Mouse (Mus musculus) neural tube, embryonic 14.5 days (tissue): ENCODE data around the gene Btbd9. TPM values are rescaled to one million over a fixed set of nuclear protein-coding genes. Genes with fewer than 3 reads are reported as not detected.

ENCODE experiments used
- ATAC-seq: fragments of 200-750 bp; cut with Nextera tagmentation; 2 replicates; pipeline ENCODE4 v1.8.0; 2017; ENCODE audit warnings: low read depth, mild to moderate bottlenecking, moderate TSS enrichment, moderate library complexity
- H3K27ac ChIP-seq: fragments of 300-500 bp; sonication (generic); 2 replicates; pipeline ENCODE4 v1.5.1; 2014; ENCODE audit warnings: low read depth, mild to moderate bottlenecking, control low read depth, low read length, moderate library complexity, mixed read lengths
- H3K27me3 ChIP-seq: fragments of 300-500 bp; sonication (generic); 2 replicates; pipeline ENCODE4 v1.6.1; 2014; ENCODE audit warnings: low read length; ENCODE audit not compliant: control insufficient read depth, insufficient read depth
- H3K36me3 ChIP-seq: fragments of 300-500 bp; sonication (generic); 2 replicates; pipeline ENCODE4 v1.6.1; 2014; ENCODE audit warnings: low read length, mixed read lengths; ENCODE audit not compliant: control insufficient read depth, insufficient read depth
- H3K4me1 ChIP-seq: fragments of 300-500 bp; sonication (generic); 2 replicates; pipeline ENCODE4 v1.6.1; 2014; ENCODE audit warnings: low read length; ENCODE audit not compliant: control insufficient read depth, insufficient read depth
- H3K4me2 ChIP-seq: fragments of 300-500 bp; sonication (generic); 2 replicates; pipeline ENCODE4 v1.6.1; 2014; ENCODE audit warnings: mild to moderate bottlenecking, low read depth, low read length, control low read depth
- H3K4me3 ChIP-seq: fragments of 300-500 bp; sonication (generic); 2 replicates; pipeline ENCODE4 v1.5.1; 2014; ENCODE audit warnings: low read depth, low read length, control low read depth, mixed read lengths
- H3K9ac ChIP-seq: fragments of 300-500 bp; sonication (generic); replicated peaks from 2 replicates; pipeline ENCODE4 v1.6.1; 2014; ENCODE audit warnings: low read depth, mild to moderate bottlenecking, control low read depth, low read length, mixed read lengths
- H3K9me3 ChIP-seq: fragments of 300-500 bp; sonication (generic); 2 replicates; pipeline ENCODE4 v1.6.1; 2016; ENCODE audit warnings: low read length; ENCODE audit not compliant: control insufficient read depth
- WGBS: fragments of 180-500 bp; shearing (Covaris S2); extraction: QIAGEN DNeasy Blood & Tissue Kit; methylation state at CpG from one replicate; pipeline ENCODE4 v1.1.7; 2014; 5-methylcytosine and 5-hydroxymethylcytosine counted together
- polyA plus RNA-seq: library from polyadenylated mRNA; unstranded; fragments of >200 nt; fragmentation: Nextera tagmentation; extraction: Ambion mirVana; gene quantifications from 2 replicates; pipeline ENCODE4 v1.2.1, GENCODE M21; 2014

Gene Btbd9
- polyA plus RNA-seq, 1 experiment from 2014 or later, result 130 TPM

- Histone ChIP-seq H3K27me3 (no peaks in the 10 kb centered on the region), H3K4me3 (no peak overlapping the region), H3K36me3 (no peaks in the 10 kb centered on the region), H3K9ac (no peak overlapping the region), H3K4me1 (peaks cover 61% of the 10 kb centered on the region), H3K27ac (no peak overlapping the region), H3K4me2 (no peak overlapping the region), H3K9me3 (no peaks in the 10 kb centered on the region)
- ATAC-seq, result no peak
- 86% methylated on average over 26 of the region's 26 CpGs for WGBS
These were observed 383.8 kb downstream of the Btbd9 start for GRCm38 (mm10) chr17:30192416-30193005.

DNA sequence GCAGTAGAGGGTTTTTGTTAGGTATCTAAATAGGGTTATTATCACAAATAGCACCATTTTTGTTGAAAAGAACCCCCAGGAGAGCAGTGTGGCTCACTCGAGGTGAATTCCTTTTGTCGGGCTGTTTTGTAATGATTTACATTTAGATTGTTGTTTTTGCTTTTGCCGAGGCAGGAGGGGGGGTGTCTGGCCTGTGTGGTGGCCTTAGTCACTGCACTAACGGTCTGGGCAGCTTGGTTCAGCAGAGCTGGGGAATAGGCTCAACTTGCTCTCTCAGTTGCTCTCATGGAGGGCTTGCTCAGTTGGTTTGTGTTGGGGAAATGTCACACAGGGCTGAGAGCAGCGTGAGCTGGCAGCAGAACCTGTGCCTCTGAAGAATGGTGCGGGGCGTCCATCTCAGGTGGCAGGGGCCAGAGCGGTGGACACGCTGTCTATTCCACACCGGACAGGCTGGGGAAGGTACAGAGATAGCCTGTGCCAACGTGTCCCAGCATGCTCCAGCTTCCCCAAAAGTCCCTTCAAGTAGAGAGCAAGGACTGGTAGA, 385.1 kb downstream of the Btbd9 start:
- H3K36me3 ChIP-seq, result no peaks in the 10 kb centered on the region
- no peak overlapping the region for H3K27ac ChIP-seq
- no peak overlapping the region for H3K9ac ChIP-seq
- no peak for ATAC-seq
- no peaks in the 10 kb centered on the region for H3K27me3 ChIP-seq
- no peak overlapping the region for H3K4me2 ChIP-seq
- no peak overlapping the region for H3K4me3 ChIP-seq
- 65% methylated on average over 11 of the region's 11 CpGs for WGBS
- H3K9me3 ChIP-seq, result no peaks in the 10 kb centered on the region
- H3K4me1 ChIP-seq, result peaks cover 57% of the 10 kb centered on the region

GRCm38 (mm10) chr17:30188031-30188981, 388.0 kb downstream of the Btbd9 start:
- Histone ChIP-seq H3K9me3 (no peaks in the 10 kb centered on the region), H3K27ac (peak overlapping the region; percentile 74), H3K4me2 (peak overlapping the region; percentile 21; the same call in 1 of the 2 replicates), H3K36me3 (no peaks in the 10 kb centered on the region), H3K27me3 (no peaks in the 10 kb centered on the region), H3K4me1 (peaks cover 37% of the 10 kb centered on the region), H3K9ac (no peak overlapping the region), H3K4me3 (no peak overlapping the region)
- 12% methylated on average over 20 of the region's 20 CpGs for WGBS
- ATAC-seq, result peak; percentile 69; the same call in 1 of the 2 replicates

- Histone ChIP-seq H3K4me1 (peaks cover 37% of the 10 kb centered on the region), H3K9ac (no peak overlapping the region), H3K36me3 (no peaks in the 10 kb centered on the region), H3K9me3 (no peaks in the 10 kb centered on the region), H3K4me2 (peak overlapping the region; percentile 21; the same call in 1 of the 2 replicates), H3K27me3 (no peaks in the 10 kb centered on the region), H3K27ac (peak overlapping the region; percentile 74), H3K4me3 (no peak overlapping the region)
- 29% methylated on average over 5 of the region's 5 CpGs for WGBS
- no peak for ATAC-seq
These were observed 388.7 kb downstream of the Btbd9 start for GRCm38 (mm10) chr17:30187581-30187980.

- no peak overlapping the region for H3K4me3 ChIP-seq
- WGBS, result 98% methylated on average over 6 of the region's 6 CpGs
- H3K4me1 ChIP-seq, result peaks cover 37% of the 10 kb centered on the region
- no peak for ATAC-seq
- no peak overlapping the region for H3K9ac ChIP-seq
- no peaks in the 10 kb centered on the region for H3K36me3 ChIP-seq
- no peak overlapping the region for H3K27ac ChIP-seq
- no peaks in the 10 kb centered on the region for H3K9me3 ChIP-seq
- H3K27me3 ChIP-seq, result no peaks in the 10 kb centered on the region
- H3K4me2 ChIP-seq, result no peak overlapping the region
These were observed 389.1 kb downstream of the Btbd9 start for GRCm38 (mm10) chr17:30187154-30187553.

DNA sequence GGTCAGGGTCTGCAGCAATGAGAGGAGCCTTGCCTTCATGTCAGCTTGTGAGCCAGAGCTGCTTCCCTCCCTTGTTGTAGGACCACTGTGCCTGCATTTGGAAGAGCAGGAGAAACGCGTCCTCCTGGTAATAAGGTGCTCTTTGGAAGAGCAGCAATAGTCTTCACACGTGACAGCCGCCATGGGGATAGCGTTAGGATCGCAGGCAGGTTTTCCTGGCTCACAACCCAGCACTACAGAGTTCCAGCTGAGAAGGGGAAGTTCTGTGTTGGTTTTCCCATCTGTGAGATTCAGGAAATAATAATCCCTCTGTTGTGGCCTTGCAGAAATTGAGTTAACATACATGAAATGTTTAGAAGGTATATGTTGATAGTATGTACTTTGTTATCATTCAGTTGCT, 392.7 kb downstream of the Btbd9 start:
- Histone ChIP-seq H3K4me1 (peaks cover 17% of the 10 kb centered on the region), H3K27ac (no peak overlapping the region), H3K27me3 (no peaks in the 10 kb centered on the region), H3K9me3 (no peaks in the 10 kb centered on the region), H3K9ac (no peak overlapping the region), H3K4me3 (no peak overlapping the region), H3K4me2 (no peak overlapping the region), H3K36me3 (no peaks in the 10 kb centered on the region)
- 83% methylated on average over 6 of the region's 6 CpGs for WGBS
- no peak for ATAC-seq

GRCm38 (mm10) chr17:30182063-30182462, 394.2 kb downstream of the Btbd9 start:
- no peaks in the 10 kb centered on the region for H3K9me3 ChIP-seq
- H3K4me3 ChIP-seq, result no peak overlapping the region
- WGBS, result 93% methylated on average over 2 of the region's 2 CpGs
- no peak overlapping the region for H3K9ac ChIP-seq
- H3K4me1 ChIP-seq, result peaks cover 2% of the 10 kb centered on the region; the same call in 1 of the 2 replicates
- ATAC-seq, result no peak
- no peaks in the 10 kb centered on the region for H3K36me3 ChIP-seq
- H3K4me2 ChIP-seq, result no peak overlapping the region
- no peak overlapping the region for H3K27ac ChIP-seq
- no peaks in the 10 kb centered on the region for H3K27me3 ChIP-seq

- Histone ChIP-seq H3K9ac (no peak overlapping the region), H3K27me3 (no peaks in the 10 kb centered on the region), H3K9me3 (no peaks in the 10 kb centered on the region), H3K36me3 (no peaks in the 10 kb centered on the region), H3K27ac (no peak overlapping the region), H3K4me1 (no peaks in the 10 kb centered on the region; the same call in 1 of the 2 replicates), H3K4me2 (no peak overlapping the region), H3K4me3 (no peak overlapping the region)
- no peak for ATAC-seq
- 88% methylated on average over 4 of the region's 4 CpGs for WGBS
These were observed 394.7 kb downstream of the Btbd9 start for GRCm38 (mm10) chr17:30181554-30181953.

DNA sequence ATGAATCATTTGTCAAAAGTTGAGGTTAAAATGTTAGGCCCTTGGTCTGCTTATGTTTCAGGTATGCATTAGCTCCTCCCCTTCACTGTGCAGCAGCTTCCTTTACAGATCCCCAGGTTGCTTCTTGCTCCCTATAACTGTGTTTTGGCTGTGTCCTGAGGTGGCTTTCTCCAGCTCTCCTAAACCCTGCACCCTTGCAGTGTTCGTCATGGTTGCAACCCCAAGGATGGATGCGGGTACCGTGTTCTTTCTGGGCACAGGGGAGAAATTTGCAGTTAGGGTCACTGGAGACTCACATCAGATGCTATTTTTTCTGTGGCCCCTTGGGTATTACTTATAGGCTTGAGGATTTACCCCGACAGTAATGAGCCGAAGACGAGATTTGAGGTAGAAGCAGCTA, 396.1 kb downstream of the Btbd9 start:
- H3K27me3 ChIP-seq, result no peaks in the 10 kb centered on the region
- no peak overlapping the region for H3K4me2 ChIP-seq
- H3K4me1 ChIP-seq, result no peaks in the 10 kb centered on the region; the same call in 1 of the 2 replicates
- H3K4me3 ChIP-seq, result no peak overlapping the region
- no peak for ATAC-seq
- no peaks in the 10 kb centered on the region for H3K36me3 ChIP-seq
- H3K9me3 ChIP-seq, result no peaks in the 10 kb centered on the region
- H3K27ac ChIP-seq, result no peak overlapping the region
- 77% methylated on average over 6 of the region's 6 CpGs for WGBS
- H3K9ac ChIP-seq, result no peak overlapping the region
